Mouse (Mus musculus): ENCODE measurements around the gene Tmprss11a. TPM values are rescaled to one million over a fixed set of nuclear protein-coding genes. Genes with fewer than 3 reads are reported as not detected.

Gene Tmprss11a
- total RNA-seq, 2 experiments from 2014 or later, result not detected

Other genes starting within 250 kb of the Tmprss11a start
- gene Tmprss11c, start 179.7 kb downstream of the Tmprss11a start, total RNA-seq (2021), result not detected
- gene Tmprss11d, start 95.6 kb downstream of the Tmprss11a start, total RNA-seq (2021), result not detected
- gene Tmprss11g, start 49.6 kb upstream of the Tmprss11a start, total RNA-seq (2021), result not detected
- gene Tmprss11f, start 163.4 kb upstream of the Tmprss11a start, total RNA-seq (2021), result not detected
- gene Tmprss11b, start 207.4 kb upstream of the Tmprss11a start, total RNA-seq (2021), result not detected